Mouse (Mus musculus) bone marrow, adult 2 months (tissue): Measurements from ENCODE around the gene Yipf3.

Experiments used
- CTCF ChIP-seq: fragments of 200-500 bp; IDR thresholded peaks from 2 replicates; pipeline ENCODE4 v1.5.1; 2011; ENCODE audit warnings: low read length, control low read depth; ENCODE audit not compliant: control insufficient read depth, insufficient read depth
- POLR2A ChIP-seq: fragments of 200-500 bp; IDR thresholded peaks from 2 replicates; pipeline ENCODE4 v1.6.1; 2011; ENCODE audit warnings: low read depth, mild to moderate bottlenecking, control low read depth, low read length, borderline replicate concordance; ENCODE audit not compliant: control insufficient read depth

GRCm38 (mm10) chr17:46253452-46254084, 5.7 kb downstream of the Yipf3 start, which contains the start of gene Lrrc73:
- 0 out of 2 replicates have a peak, but pooled peaks have one; percentile 9 for TF ChIP-seq POLR2A
- no peak for TF ChIP-seq CTCF
